Mouse (Mus musculus) heart, embryonic 11.5 days (tissue): ENCODE data around the gene Arhgef25. TPM values are rescaled to one million over a fixed set of nuclear protein-coding genes. Genes with fewer than 3 reads are reported as not detected.
A peak's percentile ranks its signal among the peaks of the same experiment; 100 is the strongest.

ENCODE experiments used
- ATAC-seq: fragments of 200-750 bp; cut with Nextera tagmentation; replicated peaks from 2 replicates; pipeline ENCODE4 v1.8.0; 2017; ENCODE audit warnings: moderate library complexity; ENCODE audit not compliant: insufficient number of reproducible peaks, low FRiP score, low TSS enrichment
- H3K27ac ChIP-seq: fragments of 300-500 bp; sonication (generic); 2 replicates; pipeline ENCODE4 v1.5.1; 2014; ENCODE audit warnings: mild to moderate bottlenecking, low read depth, low read length
- H3K27me3 ChIP-seq: fragments of 300-500 bp; sonication (generic); 2 replicates; pipeline ENCODE4 v1.6.1; 2014; ENCODE audit warnings: mild to moderate bottlenecking, low read length, mixed read lengths; ENCODE audit not compliant: control insufficient read depth, insufficient read depth
- H3K36me3 ChIP-seq: fragments of 300-500 bp; sonication (generic); 2 replicates; pipeline ENCODE4 v1.6.1; 2014; ENCODE audit warnings: mild to moderate bottlenecking, low read length, moderate library complexity, mixed read lengths; ENCODE audit not compliant: control insufficient read depth, insufficient read depth
- H3K4me1 ChIP-seq: fragments of 300-500 bp; sonication (generic); 2 replicates; pipeline ENCODE4 v1.6.1; 2014; ENCODE audit warnings: low read length; ENCODE audit not compliant: control insufficient read depth, insufficient read depth
- H3K4me2 ChIP-seq: fragments of 300-500 bp; sonication (generic); 2 replicates; pipeline ENCODE4 v1.6.1; 2014; ENCODE audit warnings: mild to moderate bottlenecking, moderate library complexity
- H3K4me3 ChIP-seq: fragments of 300-500 bp; sonication (generic); 2 replicates; pipeline ENCODE4 v1.5.1; 2014; ENCODE audit warnings: low read depth, low read length
- H3K9ac ChIP-seq: fragments of 300-500 bp; sonication (generic); 2 replicates; pipeline ENCODE4 v1.6.1; 2014; ENCODE audit warnings: mild to moderate bottlenecking, low read depth, low read length, moderate library complexity
- H3K9me3 ChIP-seq: fragments of 300-500 bp; sonication (generic); replicated peaks from 2 replicates; pipeline ENCODE4 v1.6.1; 2016; ENCODE audit warnings: low read length; ENCODE audit not compliant: control insufficient read depth
- WGBS: fragments of 180-500 bp; shearing (Covaris S2); extraction: QIAGEN DNeasy Blood & Tissue Kit; methylation state at CpG from one replicate; pipeline ENCODE4 v1.1.7; 2014; ENCODE audit not compliant: insufficient replicate concordance; 5-methylcytosine and 5-hydroxymethylcytosine counted together
- polyA plus RNA-seq: library from polyadenylated mRNA; unstranded; fragments of >200 nt; fragmentation: Nextera tagmentation; extraction: Ambion mirVana; gene quantifications from 2 replicates; pipeline ENCODE4 v1.2.1, GENCODE M21; 2014

Arhgef25 gene
- polyA plus RNA-seq, 1 experiment from 2014 or later, result 17.9 TPM

DNA sequence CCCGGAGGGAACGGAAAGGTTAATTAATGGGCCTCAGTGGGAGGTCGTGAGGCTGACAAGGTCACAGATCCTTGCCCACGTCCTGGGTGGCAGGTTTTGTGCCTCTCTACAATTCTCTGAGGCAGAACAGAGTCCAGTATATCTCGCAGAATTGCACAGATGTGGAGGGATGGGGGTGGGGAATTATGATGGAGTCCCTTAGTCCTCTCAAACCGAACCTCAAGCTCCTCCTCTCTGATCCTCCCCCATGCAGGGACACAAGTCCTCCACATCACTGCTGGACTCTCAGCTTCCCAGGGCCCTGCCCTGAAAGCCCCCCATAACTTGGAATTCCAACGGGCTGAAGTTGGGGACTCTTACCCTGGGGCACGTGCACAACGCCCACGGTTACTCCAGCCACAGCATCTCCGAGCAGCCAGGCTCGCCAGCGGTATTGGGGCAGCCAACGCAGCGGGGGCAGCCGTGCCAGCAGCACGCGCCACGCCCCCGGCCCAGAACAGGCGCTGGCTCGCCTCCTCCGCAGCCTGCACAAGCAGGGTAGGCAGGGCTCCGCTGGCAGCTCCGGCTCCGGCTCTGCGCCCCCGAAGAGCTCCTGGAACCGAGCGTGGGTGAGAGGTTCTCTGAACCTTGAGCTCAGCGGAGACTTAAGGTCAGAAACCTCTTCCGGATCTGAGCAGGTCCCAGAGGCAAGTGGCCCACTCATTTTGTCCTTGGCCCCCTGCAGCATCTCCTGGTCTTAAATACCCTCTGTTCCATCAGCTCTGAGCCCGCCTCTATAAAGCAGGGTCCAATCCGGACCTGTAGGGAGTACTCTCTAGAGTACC lies 9.8 kb downstream of the Arhgef25 start, which contains the start of gene Slc26a10:
TSS of gene Slc26a10 (minus strand) at position 775 of the 824 bp plus-strand sequence.
- Histone ChIP-seq H3K4me3 (peak within 1 kb of the TSS; percentile 24), H3K4me1 (peaks cover 25% of the 10 kb centered on the region), H3K4me2 (peak within 1 kb of the TSS; percentile 58), H3K27me3 (peaks cover 64% of the 10 kb centered on the region), H3K9me3 (no peaks in the 10 kb centered on the region), H3K27ac (no peak within 1 kb of the TSS), H3K9ac (0 out of 2 replicates have a peak within 1 kb of the TSS, but pooled peaks have one; percentile 1), H3K36me3 (0 out of 2 replicates have a peak, but pooled peaks cover 5% of the 10 kb centered on the region)
- under 1% methylated on average over 34 of the region's 34 CpGs for WGBS
- no peak for ATAC-seq

DNA sequence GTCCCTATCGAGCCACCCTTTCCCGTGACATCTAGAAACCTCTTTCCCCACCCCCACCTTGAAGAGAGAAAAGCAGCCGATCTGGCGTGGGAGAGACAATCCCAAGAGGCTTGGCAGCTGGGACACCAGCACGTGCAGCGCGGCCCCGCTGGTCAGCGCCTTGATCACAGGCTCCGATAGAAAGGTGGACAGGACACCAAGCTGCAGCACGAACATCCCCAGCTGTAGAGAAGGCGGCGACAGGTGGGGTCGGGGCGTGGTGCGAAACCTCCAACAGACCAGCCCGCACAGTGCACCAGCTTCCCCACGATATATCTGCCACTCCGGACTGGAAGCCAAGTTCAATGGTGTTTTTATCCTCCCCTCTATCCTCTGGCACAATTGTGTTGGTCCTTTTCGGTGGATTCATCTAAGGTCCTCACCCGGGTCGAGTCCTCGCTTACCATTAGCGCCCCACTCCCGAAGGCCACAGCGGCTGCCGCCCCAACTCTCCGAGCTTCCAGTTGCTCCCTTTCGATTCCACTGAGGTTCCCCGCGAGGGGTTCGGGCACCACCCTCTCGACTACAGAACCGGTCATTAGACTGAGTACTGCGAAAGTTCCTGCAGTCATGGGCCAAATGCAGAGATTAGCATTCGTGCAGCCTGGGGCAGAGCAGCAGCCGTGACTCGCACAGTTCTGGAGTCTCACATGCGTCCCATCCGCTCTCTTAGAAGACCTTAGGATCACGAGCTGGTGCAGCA lies 11.4 kb downstream of the Arhgef25 start:
- Histone ChIP-seq H3K27ac (no peak overlapping the region), H3K36me3 (0 out of 2 replicates have a peak, but pooled peaks cover 4% of the 10 kb centered on the region), H3K4me1 (peaks cover 22% of the 10 kb centered on the region), H3K4me3 (peak overlapping the region; percentile 34), H3K4me2 (peak overlapping the region; percentile 58), H3K9me3 (no peaks in the 10 kb centered on the region), H3K27me3 (peaks cover 66% of the 10 kb centered on the region), H3K9ac (peak overlapping the region; percentile 31; the same call in 1 of the 2 replicates)
- ATAC-seq, result no peak
- 5% methylated on average over 41 of the region's 41 CpGs for WGBS

DNA sequence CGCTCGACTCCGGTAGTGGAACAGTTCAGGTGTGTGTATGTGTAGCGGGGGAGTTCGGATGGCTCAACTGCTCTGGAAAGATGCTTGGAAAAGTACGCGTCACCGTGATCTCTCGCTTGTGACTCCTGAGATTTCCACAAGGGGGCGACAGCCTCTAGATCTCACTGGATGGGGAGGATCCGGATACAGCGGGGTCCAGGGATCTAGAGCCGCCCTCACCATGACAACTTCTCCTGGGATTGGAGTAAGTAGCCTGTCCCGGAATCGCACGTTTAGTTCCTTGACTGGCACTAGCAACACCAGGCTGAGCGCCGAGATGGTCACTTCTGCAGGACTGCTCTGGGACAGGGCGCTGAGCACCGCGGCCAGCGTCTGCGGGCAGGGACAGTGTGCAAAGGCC lies 12.2 kb downstream of the Arhgef25 start:
- H3K4me3 ChIP-seq, result peak overlapping the region; percentile 34
- H3K9me3 ChIP-seq, result no peaks in the 10 kb centered on the region
- no peak overlapping the region for H3K27ac ChIP-seq
- peaks cover 60% of the 10 kb centered on the region for H3K27me3 ChIP-seq
- ATAC-seq, result no peak
- peaks cover 22% of the 10 kb centered on the region for H3K4me1 ChIP-seq
- 2% methylated on average over 23 of the region's 23 CpGs for WGBS
- peak overlapping the region; percentile 31; the same call in 1 of the 2 replicates for H3K9ac ChIP-seq
- H3K4me2 ChIP-seq, result peak overlapping the region; percentile 58
- no peaks in the 10 kb centered on the region for H3K36me3 ChIP-seq

DNA sequence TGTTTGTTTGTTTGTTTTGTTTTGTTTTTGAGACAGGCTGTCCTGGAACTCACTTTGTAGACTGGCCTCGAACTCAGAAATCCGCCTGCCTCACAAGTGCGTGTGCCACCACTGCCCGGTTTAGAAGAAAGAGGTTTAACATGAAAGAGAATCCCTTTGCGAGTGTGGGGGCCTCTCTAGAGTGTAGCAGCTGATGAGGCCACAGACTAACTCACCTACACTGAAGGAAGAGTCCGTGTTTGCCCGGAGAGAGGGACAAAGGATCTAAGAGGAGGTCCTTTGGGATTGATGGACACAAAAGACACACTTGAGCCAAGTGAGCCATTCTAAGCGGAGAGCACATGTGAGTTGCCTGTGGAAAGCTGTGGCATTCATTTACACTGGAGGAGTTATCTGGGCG lies 12.6 kb downstream of the Arhgef25 start:
- Histone ChIP-seq H3K9ac (no peak overlapping the region), H3K4me2 (peak overlapping the region; percentile 58), H3K27ac (no peak overlapping the region), H3K27me3 (peaks cover 57% of the 10 kb centered on the region), H3K4me1 (peaks cover 22% of the 10 kb centered on the region), H3K9me3 (no peaks in the 10 kb centered on the region), H3K4me3 (peak overlapping the region; percentile 34; the same call in 1 of the 2 replicates), H3K36me3 (no peaks in the 10 kb centered on the region)
- WGBS, result 23% methylated on average over 9 of the region's 9 CpGs
- ATAC-seq, result no peak

DNA sequence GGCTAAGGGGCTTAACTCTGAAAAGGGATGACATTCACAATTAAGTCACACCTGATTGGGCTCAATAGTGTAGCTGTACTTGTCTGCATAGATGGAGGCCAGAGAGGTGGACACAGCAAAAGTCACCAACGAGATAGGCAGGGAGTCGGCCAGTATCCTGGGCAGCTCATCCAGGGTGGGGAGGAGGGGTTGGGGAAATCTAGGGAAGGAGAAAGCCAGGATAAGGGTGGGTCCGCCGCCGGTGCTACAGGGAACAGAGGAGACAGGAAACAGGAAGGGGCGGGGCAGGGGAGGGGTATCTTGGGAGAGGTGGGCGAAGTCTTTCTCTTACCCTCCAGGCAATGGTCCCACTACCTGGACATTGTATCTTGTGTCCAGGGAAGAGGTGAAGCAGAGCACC lies 13.1 kb downstream of the Arhgef25 start:
- Histone ChIP-seq H3K9me3 (no peaks in the 10 kb centered on the region), H3K4me2 (peak overlapping the region; percentile 20; the same call in 1 of the 2 replicates), H3K27me3 (peaks cover 60% of the 10 kb centered on the region), H3K27ac (no peak overlapping the region), H3K9ac (no peak overlapping the region), H3K36me3 (no peaks in the 10 kb centered on the region), H3K4me1 (peaks cover 22% of the 10 kb centered on the region), H3K4me3 (no peak overlapping the region)
- WGBS, result 6% methylated on average over 7 of the region's 7 CpGs
- ATAC-seq, result no peak

DNA sequence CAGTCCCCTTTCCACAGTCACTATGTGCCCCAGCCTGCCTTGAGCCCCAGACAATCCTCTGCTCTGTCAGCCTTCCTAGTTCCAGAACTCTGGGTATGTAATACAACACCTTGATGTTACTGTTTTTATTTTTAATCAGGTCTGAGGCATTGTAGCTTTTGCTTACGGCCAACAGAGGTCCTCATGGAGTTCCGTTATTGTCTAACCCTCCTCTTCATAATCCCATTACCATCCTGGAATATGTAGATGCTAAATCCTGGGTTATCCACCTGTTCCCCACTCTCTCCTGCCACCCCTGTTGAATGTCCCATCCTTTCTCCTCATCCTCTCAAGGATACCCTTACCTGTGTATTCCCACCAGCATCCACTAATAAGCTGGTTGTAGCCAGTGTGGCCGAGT lies 13.7 kb downstream of the Arhgef25 start:
- Histone ChIP-seq H3K4me1 (peaks cover 22% of the 10 kb centered on the region), H3K27me3 (peaks cover 60% of the 10 kb centered on the region), H3K9ac (no peak overlapping the region), H3K4me2 (0 out of 2 replicates have a peak overlapping the region, but pooled peaks have one; percentile 20), H3K27ac (no peak overlapping the region), H3K36me3 (no peaks in the 10 kb centered on the region), H3K9me3 (no peaks in the 10 kb centered on the region), H3K4me3 (no peak overlapping the region)
- 33% methylated on average over 3 of the region's 3 CpGs for WGBS
- no peak for ATAC-seq

DNA sequence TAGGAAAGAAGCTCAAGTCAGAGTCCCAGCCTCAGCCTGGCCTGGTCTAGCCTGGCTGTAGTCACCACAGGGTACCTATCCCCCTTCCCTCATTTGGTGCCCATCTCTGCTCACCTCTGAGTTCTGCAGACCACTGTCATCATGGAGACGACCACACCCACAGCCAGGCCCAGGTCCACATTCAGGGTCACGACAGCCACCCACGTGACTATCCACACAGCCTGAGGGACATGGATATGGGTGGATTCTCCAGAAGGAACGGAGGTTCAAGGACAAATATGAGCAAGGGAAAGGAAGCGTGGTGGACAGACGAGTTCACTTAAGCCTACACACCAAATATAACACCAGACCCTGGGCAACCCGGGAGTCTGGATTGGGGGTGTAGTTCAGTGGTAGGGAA lies 15.7 kb downstream of the Arhgef25 start:
- no peak overlapping the region for H3K9ac ChIP-seq
- peaks cover 21% of the 10 kb centered on the region for H3K4me1 ChIP-seq
- no peak for ATAC-seq
- H3K36me3 ChIP-seq, result no peaks in the 10 kb centered on the region
- H3K27me3 ChIP-seq, result peaks cover 60% of the 10 kb centered on the region
- 83% methylated on average over 7 of the region's 7 CpGs for WGBS
- H3K27ac ChIP-seq, result no peak overlapping the region
- no peaks in the 10 kb centered on the region for H3K9me3 ChIP-seq
- H3K4me2 ChIP-seq, result no peak overlapping the region
- no peak overlapping the region for H3K4me3 ChIP-seq

DNA sequence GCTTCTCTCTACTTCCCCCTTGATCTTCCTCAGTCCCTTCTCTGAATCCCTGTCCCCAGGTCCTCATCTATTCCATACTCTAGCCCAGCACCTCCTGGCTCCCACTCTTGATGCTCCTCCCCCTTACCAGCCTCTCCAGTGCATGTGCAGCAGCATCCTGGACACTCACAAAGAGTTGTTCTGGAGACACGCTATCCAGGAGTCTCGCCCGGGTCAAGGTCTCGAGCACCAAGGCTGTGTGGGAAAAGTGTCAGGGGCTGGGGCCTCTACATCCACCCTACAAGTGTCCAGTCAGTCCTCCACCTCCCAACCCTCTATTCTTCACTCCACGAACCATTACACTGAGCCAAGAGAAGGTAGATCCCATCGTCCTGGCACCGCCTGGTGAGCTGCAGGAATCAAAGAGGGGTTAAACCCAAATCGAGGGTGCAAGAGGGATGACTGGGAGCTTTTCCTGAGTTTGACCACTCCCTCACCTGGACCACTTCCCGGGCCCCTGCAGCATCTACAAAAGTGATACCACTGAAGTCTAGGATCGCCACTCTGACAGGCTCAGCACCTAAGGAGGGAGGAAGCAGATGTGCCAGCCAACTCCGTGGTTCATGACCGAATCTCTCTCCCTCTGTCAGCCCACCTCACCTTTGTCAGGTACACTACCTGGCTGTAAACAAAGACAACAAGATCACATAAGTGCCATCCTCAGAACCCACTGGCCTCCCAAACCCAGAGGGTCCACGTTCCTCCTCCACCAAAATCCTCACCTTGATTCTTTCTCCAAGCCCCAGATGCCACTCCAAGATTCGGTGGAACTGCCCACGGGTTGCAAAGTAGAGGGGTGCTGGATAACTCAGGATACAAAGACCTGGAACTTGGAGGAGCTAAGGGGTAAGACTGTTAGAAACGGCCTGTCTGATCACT lies 16.5 kb downstream of the Arhgef25 start:
- H3K9me3 ChIP-seq, result no peaks in the 10 kb centered on the region
- no peak overlapping the region for H3K4me3 ChIP-seq
- no peaks in the 10 kb centered on the region for H3K36me3 ChIP-seq
- H3K27ac ChIP-seq, result no peak overlapping the region
- no peak overlapping the region for H3K9ac ChIP-seq
- WGBS, result 75% methylated on average over 16 of the region's 16 CpGs
- H3K4me2 ChIP-seq, result no peak overlapping the region
- H3K27me3 ChIP-seq, result peaks cover 61% of the 10 kb centered on the region
- no peak for ATAC-seq
- peaks cover 18% of the 10 kb centered on the region for H3K4me1 ChIP-seq
